Mouse (Mus musculus) ES-E14 (cell line): ENCODE data around the gene Scamp4. TPM values are rescaled to one million over a fixed set of nuclear protein-coding genes. Genes with fewer than 3 reads are reported as not detected.

ENCODE experiments used
- DNase-seq: peaks from one replicate; pipeline ENCODE4 v3.0.0-alpha.2; 2013; ENCODE audit warnings: low read depth, low spot score
- H3K27ac ChIP-seq: 2 replicates; pipeline ENCODE4 v1.5.1; 2012; ENCODE audit warnings: low read depth, mild to moderate bottlenecking, low read length, moderate library complexity, mixed read lengths; ENCODE audit not compliant: poor library complexity, insufficient read depth, severe bottlenecking
- H3K36me3 ChIP-seq: 2 replicates; pipeline ENCODE4 v1.6.1; 2012; ENCODE audit warnings: mild to moderate bottlenecking, low read length, moderate library complexity, mixed read lengths; ENCODE audit not compliant: control insufficient read depth, poor library complexity, insufficient read depth, severe bottlenecking
- H3K4me1 ChIP-seq, 2 experiments: fragments of 150-350 bp in 1 of 2; sonication (generic) in 1 of 2; 2 replicates each; pipeline ENCODE4 v1.6.1; 2012; ENCODE audit warnings: low read length in 2 of 2, mild to moderate bottlenecking in 1 of 2, mixed read lengths in 1 of 2; ENCODE audit not compliant: control insufficient read depth in 2 of 2, insufficient read depth in 2 of 2, poor library complexity in 1 of 2
- H3K4me3 ChIP-seq, 2 experiments: fragments of 150-350 bp in 1 of 2; sonication (generic) in 1 of 2; 2 replicates each; pipeline ENCODE4 v1.5.1; 2012; ENCODE audit warnings: low read length in 2 of 2, low read depth in 1 of 2, mild to moderate bottlenecking in 1 of 2, mixed read lengths in 1 of 2; ENCODE audit not compliant: insufficient read depth in 1 of 2, poor library complexity in 1 of 2, severe bottlenecking in 1 of 2
- H3K9ac ChIP-seq: 2 replicates; pipeline ENCODE4 v1.6.1; 2012; ENCODE audit warnings: low read depth, mild to moderate bottlenecking, low read length, mixed read lengths; ENCODE audit not compliant: poor library complexity, insufficient read depth, severe bottlenecking
- H3K9me3 ChIP-seq: fragments of 150-350 bp; sonication (generic); 2 replicates; pipeline ENCODE4 v1.6.1; 2012; ENCODE audit warnings: low read depth, mild to moderate bottlenecking, low read length; ENCODE audit not compliant: control insufficient read depth, insufficient read depth
- CHD2 ChIP-seq: IDR thresholded peaks from 2 replicates; pipeline ENCODE4 v1.6.1; 2014; ENCODE audit warnings: mild to moderate bottlenecking, low read depth, low read length, inconsistent platforms
- HCFC1 ChIP-seq: IDR thresholded peaks from 2 replicates; pipeline ENCODE4 v1.6.1; 2012; ENCODE audit warnings: low read length, inconsistent platforms, borderline replicate concordance; ENCODE audit not compliant: insufficient read depth
- MAFK ChIP-seq: IDR thresholded peaks from 2 replicates; pipeline ENCODE4 v1.6.1; 2014; ENCODE audit warnings: mild to moderate bottlenecking, low read depth, low read length, inconsistent platforms; ENCODE audit not compliant: insufficient read depth
- ZC3H11A ChIP-seq: IDR thresholded peaks from 2 replicates; pipeline ENCODE4 v1.6.1; 2012; ENCODE audit warnings: low read depth, mild to moderate bottlenecking, inconsistent platforms, low read length, borderline replicate concordance
- ZNF384 ChIP-seq: IDR thresholded peaks from 2 replicates; pipeline ENCODE4 v1.6.1; 2012; ENCODE audit warnings: low read depth, low read length, inconsistent platforms
- in situ Hi-C, 2 experiments: fragments of 600-800 bp; cut with MboI; formaldehyde crosslinking; loops; one replicate each; pipeline ENCODE4 v1.15.1; 2025; ENCODE audit warnings: low sequenced_read_pairs in 2 of 2, inconsistent platforms in 1 of 2; ENCODE audit not compliant: unreplicated experiment in 2 of 2
- total RNA-seq: library from RNA; depleted of rRNA; stranded (reverse); fragments of 300-350 nt; gene quantifications from 2 replicates; pipeline ENCODE4 v1.2.3, GENCODE M21; 2012

Scamp4 gene
- total RNA-seq, 1 experiment = 54.8 TPM

- Histone ChIP-seq H3K4me1 (peaks cover 8 to 44% of the 10 kb centered on the region in 2 experiments; a peak in 3 of 4 replicates), H3K9me3 (no peaks in the 10 kb centered on the region), H3K27ac (no peak overlapping the region), H3K4me3 (peak overlapping the region in 1 of 2 experiments; percentile 6; a peak in 2 of 4 replicates), H3K9ac (0 out of 2 replicates have a peak overlapping the region, but pooled peaks have one; percentile 27), H3K36me3 (peaks cover 14% of the 10 kb centered on the region; the same call in 1 of the 2 replicates)
- TF ChIP-seq ZNF384 (no peak), CHD2 (no peak), MAFK (no peak), ZC3H11A (no peak), HCFC1 (no peak)
- DNase-seq = no peak
- in situ Hi-C loops = no loop called here
Observed at GRCm38 (mm10) chr10:80568876-80569275, 33.8 kb upstream of the Scamp4 start.

- H3K9ac ChIP-seq = peak overlapping the region; percentile 27; the same call in 1 of the 2 replicates
- in situ Hi-C loops = no loop called here
- peaks cover 12 to 49% of the 10 kb centered on the region in 2 experiments for H3K4me1 ChIP-seq
- no peak overlapping the region for H3K27ac ChIP-seq
- peak overlapping the region; percentile 6 to 52; a peak in 2 of 4 replicates for H3K4me3 ChIP-seq
- no peaks in the 10 kb centered on the region for H3K9me3 ChIP-seq
- DNase-seq = peak; percentile 73
- H3K36me3 ChIP-seq = peaks cover 14% of the 10 kb centered on the region; the same call in 1 of the 2 replicates
- TF ChIP-seq ZC3H11A (no peak), MAFK (no peak), ZNF384 (no peak), HCFC1 (no peak), CHD2 (no peak)
Observed at GRCm38 (mm10) chr10:80569664-80570066, 33.0 kb upstream of the Scamp4 start.

GRCm38 (mm10) chr10:80570419-80570818, 32.3 kb upstream of the Scamp4 start:
- DNase-seq = no peak
- Histone ChIP-seq H3K27ac (no peak overlapping the region), H3K36me3 (peaks cover 14% of the 10 kb centered on the region; the same call in 1 of the 2 replicates), H3K4me1 (peaks cover 12 to 57% of the 10 kb centered on the region in 2 experiments), H3K9me3 (no peaks in the 10 kb centered on the region), H3K4me3 (peak overlapping the region; percentile 33 to 49; a peak in 3 of 4 replicates), H3K9ac (peak overlapping the region; percentile 56; the same call in 1 of the 2 replicates)
- no peak for TF ChIP-seq CHD2
- TF ChIP-seq ZNF384 = no peak
- no peak for TF ChIP-seq MAFK
- TF ChIP-seq ZC3H11A = no peak
- TF ChIP-seq HCFC1 = no peak
- in situ Hi-C loops = no loop called here

- no peak overlapping the region for H3K27ac ChIP-seq
- DNase-seq = no peak
- H3K4me1 ChIP-seq = peaks cover 12 to 61% of the 10 kb centered on the region in 2 experiments
- TF ChIP-seq ZNF384 (no peak), ZC3H11A (no peak), MAFK (no peak), CHD2 (no peak), HCFC1 (no peak)
- peak overlapping the region; percentile 37 to 49; a peak in 3 of 4 replicates for H3K4me3 ChIP-seq
- no peaks in the 10 kb centered on the region for H3K9me3 ChIP-seq
- in situ Hi-C loops = no loop called here
- peak overlapping the region; percentile 56 for H3K9ac ChIP-seq
- peaks cover 12% of the 10 kb centered on the region; the same call in 1 of the 2 replicates for H3K36me3 ChIP-seq
Observed at GRCm38 (mm10) chr10:80570871-80571836, 31.5 kb upstream of the Scamp4 start.
